Mouse (Mus musculus): Measurements from ENCODE around the gene Mall. TPM values are rescaled to one million over a fixed set of nuclear protein-coding genes. Genes with fewer than 3 reads are reported as not detected.

Gene Mall
- total RNA-seq (2021), result 1 to 10 TPM; 7.5 to 8.7 TPM

DNA sequence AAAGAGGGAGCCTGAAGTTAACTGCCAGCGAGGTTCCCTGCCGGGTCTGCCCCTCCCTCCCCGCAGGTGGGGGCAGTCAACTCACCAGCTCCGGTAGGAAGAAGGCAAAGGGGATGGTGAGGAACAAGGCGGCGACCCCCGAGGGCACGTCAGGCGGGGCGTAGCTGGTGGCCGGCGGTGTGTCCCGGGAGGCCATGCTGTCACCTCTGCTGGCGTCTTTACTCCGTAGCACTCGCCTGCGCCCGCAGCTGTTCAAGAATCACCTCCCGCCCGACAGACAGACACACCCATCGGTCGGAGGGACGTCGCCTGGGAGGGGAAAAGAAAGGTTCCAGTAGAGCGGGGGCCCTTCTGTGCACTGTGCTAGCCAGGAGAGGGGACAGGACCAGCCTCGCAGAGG, at the start of gene Mall:
Mall (minus strand) TSS at position 262 of the 400 bp plus-strand sequence.
- intact Hi-C loops (cut with DNase I), result no loop called here
- DNase-seq (ENCODE audit: low spot score), result no peak

DNA sequence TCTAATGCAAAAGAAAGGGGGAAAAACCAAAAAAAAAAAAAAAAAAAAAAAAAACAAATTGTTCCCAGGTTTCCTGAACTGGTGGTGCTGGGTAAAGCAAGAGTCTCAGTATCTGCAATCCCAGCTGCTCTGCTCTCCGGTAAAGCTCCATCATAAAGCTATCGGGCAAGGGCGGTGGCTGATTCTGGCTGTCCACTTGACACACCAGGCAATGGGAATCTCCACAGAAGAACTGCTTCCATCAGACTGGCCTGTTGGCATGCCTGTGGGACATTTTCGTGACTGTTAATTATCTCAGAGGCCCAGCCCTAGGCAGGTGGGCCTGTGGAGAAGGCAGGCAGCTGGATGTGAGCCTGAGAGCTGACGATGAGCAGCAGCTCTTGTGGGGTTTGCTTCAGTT, 48.7 kb upstream of the Mall start:
- intact Hi-C loops (cut with DNase I), result no loop called here
- no peak for DNase-seq (ENCODE audit: low spot score)

DNA sequence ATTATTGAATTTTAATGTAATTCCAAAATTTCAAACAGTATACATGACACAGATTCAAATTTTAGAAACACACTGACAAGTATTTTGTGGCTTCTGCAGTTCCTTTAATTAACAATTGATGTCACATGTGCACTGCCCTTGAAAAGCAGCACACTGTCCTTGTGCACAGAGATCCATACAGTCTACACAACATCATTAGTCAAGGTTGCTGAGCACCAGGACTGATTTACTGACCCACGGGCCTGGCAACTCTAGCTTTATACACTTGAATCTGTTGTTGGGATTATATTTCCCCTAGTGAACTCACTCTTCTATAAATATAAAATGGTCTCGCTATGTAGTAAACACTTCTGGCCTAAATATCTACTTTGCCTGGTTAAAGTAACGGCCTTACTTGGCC, 45.3 kb upstream of the Mall start:
- no peak for DNase-seq (ENCODE audit: low spot score)
- intact Hi-C loops (cut with DNase I), result no loop called here

DNA sequence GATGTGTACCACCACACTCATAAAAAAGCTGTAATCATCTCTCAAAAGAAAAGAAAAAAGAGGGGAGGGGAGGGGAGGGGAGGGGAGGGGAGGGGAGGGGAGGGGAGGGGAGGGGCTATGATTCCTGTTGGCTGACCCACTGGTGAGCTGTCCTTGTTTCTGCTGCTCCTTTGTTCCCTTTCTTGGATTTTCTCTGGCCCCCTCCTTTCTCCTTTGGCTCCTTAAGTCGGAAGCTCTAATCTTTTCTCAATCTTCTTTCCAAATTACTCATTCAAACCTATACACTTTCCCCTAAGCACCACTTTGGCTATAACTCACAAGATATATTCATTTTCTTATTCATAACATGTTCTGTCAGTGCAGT, 44.8 kb upstream of the Mall start:
- intact Hi-C loops (cut with DNase I), result no loop called here
- no peak for DNase-seq (ENCODE audit: low spot score)

- no peak for DNase-seq (ENCODE audit: low spot score)
- intact Hi-C loops (cut with DNase I), result no loop called here
These were observed 44.3 kb upstream of the Mall start for GRCm38 (mm10) chr2:127773938-127774577.

GRCm38 (mm10) chr2:127761587-127761986, 31.9 kb upstream of the Mall start:
- DNase-seq (ENCODE audit: low spot score), result no peak
- intact Hi-C loops (cut with DNase I), result no loop called here

DNA sequence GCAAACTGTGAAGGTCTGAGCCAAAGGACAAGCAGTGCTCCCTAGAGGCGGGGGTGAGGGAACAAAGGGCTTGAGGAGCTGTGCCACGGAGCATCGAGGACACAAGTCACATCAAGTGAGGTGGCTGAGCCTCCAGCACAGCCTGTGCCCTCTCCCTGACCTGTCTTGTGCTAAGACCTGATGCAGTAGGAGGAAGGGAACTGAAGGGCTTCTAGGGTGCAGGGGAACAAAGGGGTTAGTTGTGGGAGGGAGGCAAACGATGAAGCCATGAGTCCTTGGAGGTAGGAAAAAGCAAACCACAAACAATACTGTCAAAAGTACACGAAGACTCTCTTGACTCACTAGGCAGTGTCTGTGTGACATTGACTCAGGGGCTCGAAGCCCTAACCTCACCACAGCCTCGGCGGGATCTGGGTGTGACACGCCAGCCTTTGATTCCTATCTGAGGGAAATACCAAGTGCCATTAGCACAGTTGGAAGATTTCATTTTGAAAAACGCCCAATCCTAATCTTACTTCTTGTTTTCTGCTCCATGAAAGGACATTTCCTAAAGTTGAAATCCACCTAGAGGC, 30.8 kb upstream of the Mall start:
- DNase-seq (ENCODE audit: low spot score), result no peak
- intact Hi-C loops (cut with DNase I), result no loop called here

DNA sequence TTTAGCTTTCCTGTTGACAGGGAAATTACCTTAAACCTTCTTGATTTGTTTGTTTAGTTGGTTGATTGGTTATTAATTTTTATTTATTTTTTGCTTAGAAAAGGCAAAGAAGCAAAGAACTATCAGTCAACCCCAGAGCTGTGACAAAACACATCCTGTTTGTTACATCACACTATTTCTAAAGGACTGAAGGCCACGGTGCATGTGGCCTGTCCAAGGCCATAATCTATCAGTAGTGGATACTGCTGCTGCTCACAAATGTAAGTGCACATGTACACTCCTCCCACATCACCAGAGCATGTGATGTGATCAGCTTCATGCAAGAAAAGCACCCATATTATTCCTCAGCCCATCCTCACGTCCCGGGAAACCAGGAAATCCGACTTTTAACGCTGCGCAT, 30.3 kb upstream of the Mall start:
- intact Hi-C loops (cut with DNase I), result no loop called here
- DNase-seq (ENCODE audit: low spot score), result no peak

- intact Hi-C loops (cut with DNase I), result no loop called here
These were observed 29.6 kb upstream of the Mall start for GRCm38 (mm10) chr2:127759157-127759880.

DNA sequence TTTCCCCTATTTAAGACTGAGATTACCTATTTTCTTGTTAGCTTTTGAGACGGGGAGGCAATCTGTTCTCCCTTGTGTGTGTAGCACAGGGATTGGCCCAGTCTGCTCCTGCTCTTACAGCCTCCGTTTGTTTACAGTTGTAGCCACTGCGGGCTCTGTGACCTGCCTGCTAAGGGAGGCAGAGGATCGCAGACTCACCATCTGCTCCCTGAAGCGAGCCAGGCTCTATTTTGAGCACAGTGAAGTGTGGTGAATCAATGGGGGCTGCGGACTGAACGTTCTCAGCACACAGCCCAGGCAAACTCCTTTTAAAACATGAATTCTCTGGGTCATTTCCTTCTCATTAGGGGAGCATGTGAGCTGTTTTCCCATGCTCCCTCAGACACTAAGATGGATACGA, 27.4 kb upstream of the Mall start:
- intact Hi-C loops (cut with DNase I), result no loop called here
- DNase-seq (ENCODE audit: low spot score), result no peak

More at GRCm38 (mm10) chr2:127759157-127759880, 29.6 kb upstream of the Mall start:
- no peak for DNase-seq (ENCODE audit: low spot score)

DNA sequence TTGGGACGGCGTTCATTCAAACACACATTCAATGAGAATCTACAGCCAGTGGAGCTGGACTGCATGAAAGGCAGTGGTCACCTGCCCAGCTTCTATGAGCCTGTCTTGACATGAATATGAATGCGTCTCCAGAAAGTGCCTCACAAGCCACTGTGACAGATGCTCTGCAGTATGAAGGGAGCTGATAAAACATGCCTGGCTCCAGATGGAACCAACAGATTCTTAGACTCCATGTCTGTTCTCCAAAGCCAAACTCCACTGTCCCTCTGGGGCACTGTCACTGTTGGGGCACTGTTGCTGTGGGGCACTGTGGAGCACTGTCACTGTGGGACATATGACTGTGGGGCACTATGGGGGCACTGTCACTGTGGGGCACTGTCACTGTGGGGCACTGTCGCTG, 24.4 kb upstream of the Mall start:
- intact Hi-C loops (cut with DNase I), result no loop called here
- DNase-seq (ENCODE audit: low spot score), result no peak

- no peak for DNase-seq (ENCODE audit: low spot score)
- intact Hi-C loops (cut with DNase I), result no loop called here
These were observed 22.3 kb upstream of the Mall start for GRCm38 (mm10) chr2:127751849-127752610.

DNA sequence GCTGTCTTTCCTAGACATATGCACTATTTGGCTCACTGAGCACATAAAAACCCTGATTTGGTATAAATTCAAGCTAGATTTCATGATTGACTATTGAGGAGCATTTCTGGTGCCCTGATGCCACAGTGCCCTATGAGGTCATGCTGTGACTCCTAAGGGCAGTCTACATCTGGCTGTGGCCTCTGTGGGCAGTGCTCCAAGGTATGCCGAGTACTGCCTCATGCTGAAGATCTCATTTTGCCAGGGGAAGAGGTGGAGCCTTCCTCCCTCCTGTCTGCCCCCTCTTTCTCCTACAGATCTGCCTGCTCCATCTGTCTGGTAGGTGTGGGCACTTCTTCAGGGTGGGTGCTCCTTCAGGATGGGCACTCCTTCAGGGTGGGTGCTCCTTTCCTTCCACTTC, 19.6 kb upstream of the Mall start:
- DNase-seq (ENCODE audit: low spot score), result no peak

DNA sequence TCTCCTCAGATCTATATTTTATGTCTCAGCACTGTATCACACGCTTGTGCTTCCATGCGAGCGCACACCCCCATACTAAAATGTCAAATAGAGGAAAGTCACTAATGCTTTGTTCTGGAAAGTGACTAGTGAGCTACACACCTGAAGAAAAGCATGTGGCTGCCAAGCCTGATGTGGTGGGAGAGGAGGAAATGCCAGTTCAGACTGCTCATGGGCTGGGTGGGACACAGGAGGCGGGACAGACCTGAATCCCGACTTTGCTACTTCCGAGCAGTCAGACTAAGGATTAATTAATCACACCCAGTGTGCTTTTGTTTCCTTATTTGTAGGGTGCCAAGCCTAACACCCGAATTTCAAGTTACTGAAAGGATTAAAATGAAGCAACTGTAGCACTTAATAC, 18.6 kb upstream of the Mall start:
- intact Hi-C loops (cut with DNase I), result no loop called here
- no peak for DNase-seq (ENCODE audit: low spot score)

More for the DNA sequence above, 19.6 kb upstream of the Mall start:
- intact Hi-C loops (cut with DNase I), result no loop called here

DNA sequence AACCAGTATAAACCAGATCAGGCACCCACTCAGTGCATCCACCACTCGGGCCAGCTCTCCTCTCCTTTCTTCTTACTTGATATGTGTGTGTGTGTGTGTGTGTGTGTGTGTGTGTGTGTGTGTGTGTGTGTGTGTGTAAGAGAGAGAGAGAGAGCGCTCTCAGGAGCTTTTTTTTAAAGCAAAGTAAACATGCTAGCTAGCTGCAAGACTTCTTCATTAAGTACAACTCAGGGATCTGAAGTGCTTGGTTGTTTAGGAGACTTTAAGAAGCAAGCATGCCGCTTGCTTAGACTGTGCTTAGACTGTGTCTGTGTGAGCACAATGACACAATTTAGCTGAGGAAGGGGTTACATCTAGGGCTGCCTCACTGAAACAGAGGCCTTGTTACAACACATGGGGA, 12.9 kb upstream of the Mall start:
- intact Hi-C loops (cut with DNase I), result no loop called here
- no peak for DNase-seq (ENCODE audit: low spot score)

GRCm38 (mm10) chr2:127740756-127741519, 11.2 kb upstream of the Mall start:
- intact Hi-C loops (cut with DNase I), result no loop called here
- no peak for DNase-seq (ENCODE audit: low spot score)

- intact Hi-C loops (cut with DNase I), result loop anchor here (2.0 kb wide), 1 partner anchor 15 kb away; no protein-coding TSS in a partner anchor
- DNase-seq (ENCODE audit: low spot score), result no peak
These were observed 8.2 kb upstream of the Mall start for GRCm38 (mm10) chr2:127737885-127738284.

DNA sequence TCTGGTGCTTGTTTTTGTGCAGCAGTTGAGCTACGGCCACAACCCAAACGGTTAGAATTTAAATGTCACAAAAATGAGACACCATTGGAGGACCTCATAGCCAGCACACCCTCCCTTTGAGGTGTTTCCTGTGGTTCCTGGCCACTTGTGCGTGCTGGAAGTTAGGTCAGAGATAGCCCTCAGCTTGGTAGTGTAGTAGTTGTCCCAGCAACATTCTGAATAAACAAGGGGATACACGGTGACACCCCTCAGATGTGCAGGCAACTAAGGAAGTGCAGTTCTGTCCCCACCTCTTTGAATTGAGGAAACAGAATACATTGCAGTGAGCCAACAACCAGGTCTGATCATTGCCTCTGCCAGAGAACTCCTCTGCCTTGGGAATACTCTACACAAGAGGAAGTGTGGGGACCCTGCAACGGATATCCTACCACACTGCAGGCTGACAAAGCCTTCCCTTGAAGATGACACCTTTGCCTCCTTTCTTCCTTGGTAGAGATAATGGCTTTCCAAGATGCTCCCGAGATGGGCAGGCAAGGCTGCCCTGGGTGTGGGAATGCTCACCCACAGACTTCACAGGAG, 7.0 kb upstream of the Mall start:
- intact Hi-C loops (cut with DNase I), result loop anchor here (2.0 kb wide), 1 partner anchor 14 kb away; no protein-coding TSS in a partner anchor
- peak; percentile 35 for DNase-seq (ENCODE audit: low spot score)

DNA sequence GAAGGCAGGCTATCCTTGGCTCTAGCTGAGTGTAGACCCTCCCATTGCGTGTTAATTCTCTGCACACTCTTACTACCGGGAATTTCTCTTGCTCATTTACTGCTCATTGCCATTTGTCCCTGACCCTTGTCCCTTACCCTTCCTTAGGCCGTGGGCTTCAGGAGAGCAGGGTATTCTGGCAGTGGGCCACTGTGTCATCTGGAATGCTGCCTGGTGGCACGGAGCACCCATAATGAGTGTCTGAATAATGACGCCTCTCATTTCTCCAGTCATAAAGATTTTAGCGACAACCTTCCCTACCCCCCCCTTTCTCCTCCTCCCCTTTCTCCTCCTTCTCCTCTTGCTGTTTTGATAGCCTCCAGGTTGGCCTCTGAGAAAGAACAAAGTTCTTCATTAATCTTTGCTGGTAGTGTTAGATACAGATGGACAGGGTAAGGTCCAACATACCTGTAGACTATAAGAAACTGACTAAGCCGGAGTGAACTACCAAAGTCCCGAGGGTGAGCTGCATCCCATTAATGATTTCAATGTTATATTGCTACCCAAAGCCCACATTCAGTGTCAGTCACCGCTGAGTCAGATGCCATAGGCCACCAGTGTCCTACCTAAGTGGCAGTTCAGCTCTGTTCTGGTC, 5.9 kb upstream of the Mall start:
- intact Hi-C loops (cut with DNase I), result loop anchor here (2.0 kb wide), 1 partner anchor 13 kb away; no protein-coding TSS in a partner anchor
- DNase-seq (ENCODE audit: low spot score), result no peak

Measured in heart, postnatal 25 days (tissue).